Comparison of ENCODE assay signal across 26 mouse cellular contexts in genomic region chr4:56028441-56028840, GRCm38 (mm10).
"Had no signal": no experiment of that assay in that cellular context is flagged by ENCODE, and none has a peak within 500 bp of the region (broad histone marks: within the 10 kb centered on the region; RNA-seq: fewer than 3 reads in every experiment).

No protein-coding gene starts in this region.

- H3K36me3 ChIP-seq: embryonic facial prominence, embryonic 10.5 days; embryonic facial prominence, embryonic 12.5 days; embryonic facial prominence, embryonic 13.5 days; embryonic facial prominence, embryonic 15.5 days; forebrain, embryonic 10.5 days; forebrain, embryonic 12.5 days; forebrain, embryonic 15.5 days had no signal

- H3K9ac ChIP-seq: embryonic facial prominence, embryonic 12.5 days; embryonic facial prominence, embryonic 13.5 days; embryonic facial prominence, embryonic 15.5 days; forebrain, embryonic 12.5 days; forebrain, embryonic 13.5 days; forebrain, embryonic 15.5 days; forebrain, postnatal 0 days had no signal

- H3K27ac ChIP-seq: embryonic facial prominence, embryonic 10.5 days; embryonic facial prominence, embryonic 12.5 days; embryonic facial prominence, embryonic 13.5 days; embryonic facial prominence, embryonic 15.5 days; forebrain, embryonic 10.5 days; forebrain, embryonic 12.5 days; forebrain, embryonic 13.5 days; forebrain, embryonic 15.5 days; gastrocnemius, adult 2 months; heart, adult 2 months had no signal

- H3K9me3 ChIP-seq: embryonic facial prominence, embryonic 10.5 days; embryonic facial prominence, embryonic 12.5 days; embryonic facial prominence, embryonic 13.5 days; embryonic facial prominence, embryonic 15.5 days; forebrain, embryonic 10.5 days; forebrain, embryonic 12.5 days; forebrain, embryonic 13.5 days; forebrain, embryonic 15.5 days had no signal

- H3K27me3 ChIP-seq: embryonic facial prominence, embryonic 12.5 days; embryonic facial prominence, embryonic 13.5 days; embryonic facial prominence, embryonic 15.5 days; forebrain, embryonic 12.5 days; forebrain, embryonic 13.5 days; forebrain, embryonic 15.5 days had no signal

- ATAC-seq: forebrain, embryonic 13.5 days; forebrain, embryonic 14.5 days; forebrain, embryonic 15.5 days; forebrain, embryonic 16.5 days; forebrain, postnatal 0 days had no signal

- H3K4me3 ChIP-seq: embryonic facial prominence, embryonic 10.5 days; embryonic facial prominence, embryonic 12.5 days; embryonic facial prominence, embryonic 13.5 days; embryonic facial prominence, embryonic 15.5 days; erythroblast, embryonic 14.5 days; forebrain, embryonic 10.5 days; forebrain, embryonic 12.5 days; forebrain, embryonic 13.5 days; forebrain, embryonic 15.5 days; gastrocnemius, adult 2 months; heart, adult 2 months had no signal

- H3K4me1 ChIP-seq: embryonic facial prominence, embryonic 10.5 days; embryonic facial prominence, embryonic 12.5 days; embryonic facial prominence, embryonic 13.5 days; forebrain, embryonic 10.5 days; forebrain, embryonic 12.5 days; forebrain, embryonic 13.5 days; forebrain, embryonic 15.5 days had no signal

- H3K4me2 ChIP-seq: embryonic facial prominence, embryonic 12.5 days; embryonic facial prominence, embryonic 13.5 days; embryonic facial prominence, embryonic 15.5 days; forebrain, embryonic 12.5 days; forebrain, embryonic 13.5 days; forebrain, embryonic 15.5 days had no signal

- DNase-seq: cerebellum, adult 2 months; cerebellum, adult 8-10 months; cerebellum, adult 9-10 months; cerebellum, adult 9-11 months; cerebellum, postnatal 25 days; cerebellum, postnatal 36 days; embryo, embryonic 11 days; forebrain, postnatal 0 days; gastrocnemius, adult 2 months; gastrocnemius, postnatal 10 days; gastrocnemius, postnatal 14 days; gastrocnemius, postnatal 25 days; gastrocnemius, postnatal 36 days; heart, adult 18-20 months; heart, adult 2 months had no signal
